Mouse (Mus musculus) left cerebral cortex, adult 2 months (tissue): ENCODE measurements around the gene Rab9b. TPM values are rescaled to one million over a fixed set of nuclear protein-coding genes. Genes with fewer than 3 reads are reported as not detected.
A peak's percentile ranks its signal among the peaks of the same experiment; 100 is the strongest.

Source experiments
- DNase-seq, 2 experiments: peaks; one replicate each; pipeline ENCODE4 v3.0.0; 2021 to 2022; ENCODE audit warnings: low spot score in 2 of 2, mixed read lengths in 1 of 2; ENCODE audit errors: extremely low spot score in 1 of 2
- H3K27ac ChIP-seq: fragments of 200-600 bp; 2 replicates; pipeline ENCODE4 v1.8.1; 2022
- H3K4me3 ChIP-seq: fragments of 200-600 bp; 2 replicates; pipeline ENCODE4 v1.8.1; 2022
- CTCF ChIP-seq: fragments of 200-600 bp; IDR thresholded peaks from 2 replicates; pipeline ENCODE4 v1.8.1; 2022; ENCODE audit warnings: antibody characterized with exemption, mild to moderate bottlenecking, moderate library complexity
- intact Hi-C: fragments of 180-260 bp; cut with DNase I; formaldehyde crosslinking; loops from one replicate; pipeline ENCODE4 v1.15.1; 2025
- long read RNA-seq, 2 experiments: library from polyadenylated mRNA; stranded (forward); transcript quantifications; one replicate each; pipeline ENCODE4 v2.0.0; 2021; ENCODE audit warnings: borderline mapping rate in 2 of 2
- total RNA-seq, 2 experiments: library from RNA; stranded (reverse); gene quantifications; 2 replicates each; pipeline ENCODE4 v1.2.3; 2021

Rab9b gene
- total RNA-seq, result 10 to 100 TPM; 13.8 to 16.0 TPM
- long read RNA-seq, experiment 1, transcript Rab9b-201 (3 exons, 3,980 nt), result major isoform, 36 of 40 reads
- long read RNA-seq, experiment 1, partial matches to known transcripts, result 0 of 40 reads
- long read RNA-seq, experiment 1, other reads (novel, unspliced or antisense), result 4 of 40 reads
- long read RNA-seq, experiment 2, transcript Rab9b-201 (3 exons, 3,980 nt), result major isoform, 14 of 14 reads
- long read RNA-seq, experiment 2, partial matches to known transcripts, result 0 of 14 reads
- long read RNA-seq, experiment 2, other reads (novel, unspliced or antisense), result 0 of 14 reads

- Histone ChIP-seq H3K4me3 (peak within 1 kb of the TSS; percentile 44), H3K27ac (peak within 1 kb of the TSS; percentile 77)
- peak; percentile 49 to 54 for DNase-seq
- intact Hi-C loops, result no loop called here
- no peak for TF ChIP-seq CTCF
Observed at GRCm38 (mm10) chrX:136868061-136869040, at the start of gene Rab9b. TSS of gene Rab9b (minus strand) at chrX:136868755.

DNA sequence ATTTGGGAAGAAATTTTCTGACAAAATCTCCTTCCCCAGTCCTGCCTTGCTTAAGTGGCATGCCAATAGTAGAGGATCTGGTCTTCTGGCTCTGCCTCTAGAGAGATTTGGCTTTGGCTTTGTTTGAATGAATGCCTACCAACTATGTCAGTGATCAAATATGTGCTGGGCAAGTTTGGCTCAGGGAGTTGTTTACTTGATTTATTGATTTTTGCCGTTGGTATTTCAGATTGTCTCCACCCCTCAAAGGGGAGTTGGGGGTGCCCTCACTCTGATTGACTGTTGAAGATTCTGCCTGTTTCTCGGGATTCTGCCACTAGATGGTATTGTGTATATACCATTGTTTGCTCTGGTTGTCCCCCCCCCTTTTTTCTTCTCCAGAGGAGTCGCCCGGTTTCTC lies 35.8 kb upstream of the Rab9b start:
- Histone ChIP-seq H3K27ac (no peak overlapping the region), H3K4me3 (no peak overlapping the region)
- intact Hi-C loops, result no loop called here
- no peak for DNase-seq
- TF ChIP-seq CTCF, result no peak

GRCm38 (mm10) chrX:136895757-136896156 lies 27.2 kb upstream of the Rab9b start:
- intact Hi-C loops, result loop anchor here (2.0 kb wide), 1 partner anchor 119 kb away; no protein-coding TSS in a partner anchor
- TF ChIP-seq CTCF, result peak; percentile 50
- Histone ChIP-seq H3K4me3 (no peak overlapping the region), H3K27ac (no peak overlapping the region)
- peak in 1 of 2 experiments; percentile 10 for DNase-seq

DNA sequence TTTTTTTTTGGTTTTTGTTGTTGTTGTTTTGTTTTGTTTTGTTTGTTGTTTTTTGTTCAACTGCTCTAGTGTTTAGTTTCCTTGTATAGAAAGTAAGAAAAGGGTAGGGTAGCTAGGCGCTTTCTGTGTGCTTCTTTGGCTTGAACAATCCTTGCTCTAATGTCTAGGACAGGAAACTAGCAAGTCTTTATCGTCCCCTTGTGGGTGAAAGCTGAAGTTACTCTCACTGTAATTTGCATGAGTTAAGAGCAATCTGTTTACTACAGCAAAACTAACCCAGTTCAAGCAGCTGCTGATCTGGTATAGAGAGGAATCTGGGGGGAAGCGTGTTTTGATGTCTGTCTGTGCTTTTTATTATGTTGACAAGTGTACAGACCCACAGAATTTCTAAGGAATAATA lies 18.3 kb downstream of the Rab9b start:
- DNase-seq, result no peak
- no peak overlapping the region for H3K27ac ChIP-seq
- TF ChIP-seq CTCF, result peak; percentile 25
- intact Hi-C loops, result no loop called here
- H3K4me3 ChIP-seq, result no peak overlapping the region

GRCm38 (mm10) chrX:136828610-136829009 lies 39.9 kb downstream of the Rab9b start:
- intact Hi-C loops, result no loop called here
- Histone ChIP-seq H3K27ac (no peak overlapping the region), H3K4me3 (no peak overlapping the region)
- DNase-seq, result no peak
- TF ChIP-seq CTCF, result no peak

GRCm38 (mm10) chrX:136825016-136825415 lies 43.5 kb downstream of the Rab9b start:
- TF ChIP-seq CTCF, result no peak
- intact Hi-C loops, result no loop called here
- peak in 1 of 2 experiments; percentile 30 for DNase-seq
- Histone ChIP-seq H3K4me3 (peak overlapping the region; percentile 9; the same call in 1 of the 2 replicates), H3K27ac (peak overlapping the region; percentile 19; the same call in 1 of the 2 replicates)

- H3K27ac ChIP-seq, result no peak within 1 kb of the TSS
- no peak for DNase-seq
- TF ChIP-seq CTCF, result no peak
- intact Hi-C loops, result loop anchor here (5.0 kb wide), 2 partner anchors 195 to 225 kb away; no protein-coding TSS in a partner anchor
- peak within 1 kb of the TSS; percentile 13; the same call in 1 of the 2 replicates for H3K4me3 ChIP-seq
Observed at GRCm38 (mm10) chrX:136822371-136822770, 46.2 kb downstream of the Rab9b start, which contains the start of gene Plp1. TSS of gene Plp1 (plus strand) at chrX:136822671.

DNA sequence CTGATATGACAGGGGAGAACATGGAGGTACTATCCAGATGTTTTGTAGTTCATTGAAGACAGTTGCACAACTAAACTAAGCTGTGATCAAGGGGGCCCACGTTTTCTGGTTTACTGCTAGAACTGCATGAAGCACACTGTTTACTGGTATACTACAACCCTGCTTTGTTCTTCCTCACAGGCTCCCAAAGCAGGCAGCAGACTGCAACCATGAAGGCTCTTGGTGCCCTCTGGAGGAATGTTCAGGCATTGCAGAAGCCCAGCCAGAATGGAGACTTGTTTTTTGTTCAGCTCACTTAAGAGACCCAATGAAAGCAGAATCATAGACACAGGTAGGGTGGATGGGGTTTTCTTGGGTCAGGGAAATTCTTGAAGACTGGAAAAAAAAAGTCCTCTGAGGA lies 48.3 kb downstream of the Rab9b start:
- TF ChIP-seq CTCF, result peak; percentile 82
- no peak overlapping the region for H3K27ac ChIP-seq
- intact Hi-C loops, result loop anchor here (1.0 to 5.0 kb wide), 3 partner anchors 78 to 223 kb away; no protein-coding TSS in a partner anchor
- no peak overlapping the region for H3K4me3 ChIP-seq
- DNase-seq, result peak; percentile 66 to 76

- intact Hi-C loops, result loop anchor here (1.0 to 5.0 kb wide), 4 partner anchors 58 to 222 kb away; no protein-coding TSS in a partner anchor
- Histone ChIP-seq H3K27ac (no peak overlapping the region), H3K4me3 (no peak overlapping the region)
- no peak for TF ChIP-seq CTCF
- no peak for DNase-seq
Observed at GRCm38 (mm10) chrX:136819752-136820151, 48.8 kb downstream of the Rab9b start.

Other genes with a start within 250 kb of the Rab9b start
- 10 to 100 TPM; 14.1 to 16.6 TPM for gene Tceal1, start 160.8 kb downstream of the Rab9b start, total RNA-seq
- 100 to 1,000 TPM; 325 to 327 TPM for gene Morf4l2, start 125.1 kb downstream of the Rab9b start, total RNA-seq
- gene Glra4, start 88.6 kb downstream of the Rab9b start, total RNA-seq, result under 1 TPM in 1 of 2 experiments, not detected in 1; 0.89 TPM
- gene Plp1, start 46.1 kb downstream of the Rab9b start, total RNA-seq, result 100 to 1,000 TPM; 435 to 470 TPM
- gene H2bfm, start 58.6 kb upstream of the Rab9b start, total RNA-seq, result not detected
- gene Tmsb15b2, start 106.7 kb upstream of the Rab9b start, total RNA-seq, result 10 to 100 TPM in 1 of 2 experiments, 1 to 10 TPM in 1; 7.5 to 19.7 TPM
- gene Tmsb15l, start 108.1 kb upstream of the Rab9b start, total RNA-seq, result 1 to 10 TPM; 3.6 to 3.8 TPM
- gene Tmsb15b1, start 108.1 kb upstream of the Rab9b start, total RNA-seq, result 1 to 10 TPM; 2.8 to 7.7 TPM
- gene Zcchc18, start 124.4 kb upstream of the Rab9b start, total RNA-seq, result 100 to 1,000 TPM; 258 to 272 TPM
- 10 to 100 TPM; 26.5 to 34.7 TPM for gene Slc25a53, start 169.5 kb upstream of the Rab9b start, total RNA-seq
- gene Fam199x, start 180.8 kb upstream of the Rab9b start, total RNA-seq, result 10 to 100 TPM in 1 of 2 experiments, 1 to 10 TPM in 1; 8.8 to 10.6 TPM